Mouse (Mus musculus) granulocyte monocyte progenitor cell, adult 5-6 weeks (primary cell): Measurements from ENCODE around the gene Olfr564. TPM values are rescaled to one million over a fixed set of nuclear protein-coding genes. Genes with fewer than 3 reads are reported as not detected.

Experiments used
- ATAC-seq: replicated peaks from 2 replicates; pipeline ENCODE4 v1.8.0; 2016; ENCODE audit warnings: mild to moderate bottlenecking, moderate TSS enrichment, inconsistent platforms; ENCODE audit not compliant: poor library complexity, severe bottlenecking
- total RNA-seq, 2 experiments: library from RNA; stranded (forward) in 1 of 2; stranded (reverse) in 1 of 2; fragments of 200-712, 200-1000 nt in 1 of 2; fragments of >200 nt in 1 of 2; fragmentation: Nextera tagmentation in 1 of 2; gene quantifications; 2 replicates each; pipeline ENCODE4 v1.2.3; 2014 to 2017

Olfr564 gene
- total RNA-seq (2014; fragmentation: Nextera tagmentation) (not detected in 2 replicates), total RNA-seq (2017) (not detected in 2 replicates)

GRCm38 (mm10) chr7:102803180-102803579, at the start of gene Olfr564:
Gene Olfr564 (plus strand): TSS chr7:102803480.
- ATAC-seq, result no peak

- ATAC-seq, result no peak
Observed at GRCm38 (mm10) chr7:102759266-102759665, 44.0 kb upstream of the Olfr564 start, which contains the start of the genes Olfr560 and Olfr78. Gene Olfr560 (minus strand): TSS chr7:102759366. Gene Olfr78 (minus strand): TSS chr7:102759471.

DNA sequence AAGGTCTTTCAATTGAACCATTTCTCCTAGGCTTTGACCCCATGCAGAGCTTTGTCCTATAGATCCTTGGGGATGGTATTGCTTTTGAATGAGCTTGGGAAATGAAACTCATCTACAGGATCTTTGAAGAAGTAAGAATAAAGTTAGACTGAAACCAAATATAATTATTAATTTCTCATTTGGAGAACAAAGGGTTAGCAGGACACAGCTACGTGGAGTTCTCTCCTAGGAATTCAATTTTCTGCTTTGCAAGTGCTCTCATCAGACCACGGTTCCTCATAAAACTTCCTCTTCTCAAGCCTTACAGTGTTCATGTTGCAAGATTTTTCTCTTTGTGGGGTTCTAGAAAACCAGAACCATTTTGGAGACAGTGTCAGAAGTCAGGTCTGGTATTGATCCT, 32.4 kb upstream of the Olfr564 start, which contains the start of gene Olfr561:
Gene Olfr561 (plus strand): TSS at position 301 of the 400 bp plus-strand sequence.
- ATAC-seq, result no peak

Other genes starting within 250 kb of the Olfr564 start
- 14.9 and 15.9 TPM in 2 replicates for gene Trim21, start 238.0 kb upstream of the Olfr564 start, total RNA-seq (2014; fragmentation: Nextera tagmentation)
- gene Trim21, start 238.0 kb upstream of the Olfr564 start, total RNA-seq (2017), result 31.5 and 33.5 TPM in 2 replicates
- gene Olfr550, start 232.0 kb upstream of the Olfr564 start, total RNA-seq (2014; fragmentation: Nextera tagmentation), result not detected in 2 replicates
- not detected in 2 replicates for gene Olfr550, start 232.0 kb upstream of the Olfr564 start, total RNA-seq (2017)
- gene Olfr551, start 211.6 kb upstream of the Olfr564 start, total RNA-seq (2014; fragmentation: Nextera tagmentation), result not detected in 2 replicates
- gene Olfr551, start 211.6 kb upstream of the Olfr564 start, total RNA-seq (2017), result not detected in 2 replicates
- gene Olfr552, start 205.7 kb upstream of the Olfr564 start, total RNA-seq (2014; fragmentation: Nextera tagmentation), result not detected in 2 replicates
- gene Olfr552, start 205.7 kb upstream of the Olfr564 start, total RNA-seq (2017), result 0.09 TPM in 1 of 2 replicates, not detected in the other
- gene Olfr553, start 185.3 kb upstream of the Olfr564 start, total RNA-seq (2014; fragmentation: Nextera tagmentation), result not detected in 2 replicates
- not detected in 2 replicates for gene Olfr553, start 185.3 kb upstream of the Olfr564 start, total RNA-seq (2017)
- not detected in 2 replicates for gene Olfr554, start 165.0 kb upstream of the Olfr564 start, total RNA-seq (2014; fragmentation: Nextera tagmentation)
- gene Olfr554, start 165.0 kb upstream of the Olfr564 start, total RNA-seq (2017), result not detected in 2 replicates
- gene Olfr555, start 144.7 kb upstream of the Olfr564 start, total RNA-seq (2014; fragmentation: Nextera tagmentation), result not detected in 2 replicates
- not detected in 2 replicates for gene Olfr555, start 144.7 kb upstream of the Olfr564 start, total RNA-seq (2017)
- not detected in 2 replicates for gene Olfr556, start 138.6 kb upstream of the Olfr564 start, total RNA-seq (2014; fragmentation: Nextera tagmentation)
- gene Olfr556, start 138.6 kb upstream of the Olfr564 start, total RNA-seq (2017), result not detected in 2 replicates
- gene Trim68, start 116.2 kb upstream of the Olfr564 start, total RNA-seq (2014; fragmentation: Nextera tagmentation), result 4.8 and 13.0 TPM in 2 replicates
- 5.7 and 6.1 TPM in 2 replicates for gene Trim68, start 116.2 kb upstream of the Olfr564 start, total RNA-seq (2017)
- not detected in 2 replicates for gene Olfr557, start 107.6 kb upstream of the Olfr564 start, total RNA-seq (2014; fragmentation: Nextera tagmentation)
- not detected in 2 replicates for gene Olfr557, start 107.6 kb upstream of the Olfr564 start, total RNA-seq (2017)
- gene Olfr558, start 101.3 kb upstream of the Olfr564 start, total RNA-seq (2014; fragmentation: Nextera tagmentation), result not detected in 2 replicates
- not detected in 2 replicates for gene Olfr558, start 101.3 kb upstream of the Olfr564 start, total RNA-seq (2017)
- gene Olfr33, start 84.4 kb upstream of the Olfr564 start, total RNA-seq (2014; fragmentation: Nextera tagmentation), result not detected in 2 replicates
- not detected in 2 replicates for gene Olfr33, start 84.4 kb upstream of the Olfr564 start, total RNA-seq (2017)
- not detected in 2 replicates for gene Olfr559, start 76.0 kb upstream of the Olfr564 start, total RNA-seq (2014; fragmentation: Nextera tagmentation)
- not detected in 2 replicates for gene Olfr559, start 76.0 kb upstream of the Olfr564 start, total RNA-seq (2017)
- gene Olfr560, start 44.1 kb upstream of the Olfr564 start, total RNA-seq (2014; fragmentation: Nextera tagmentation), result not detected in 2 replicates
- gene Olfr560, start 44.1 kb upstream of the Olfr564 start, total RNA-seq (2017), result not detected in 2 replicates
- gene Olfr78, start 44.0 kb upstream of the Olfr564 start, total RNA-seq (2014; fragmentation: Nextera tagmentation), result not detected in 2 replicates
- not detected in 2 replicates for gene Olfr78, start 44.0 kb upstream of the Olfr564 start, total RNA-seq (2017)
- not detected in 2 replicates for gene Olfr561, start 32.3 kb upstream of the Olfr564 start, total RNA-seq (2014; fragmentation: Nextera tagmentation)
- gene Olfr561, start 32.3 kb upstream of the Olfr564 start, total RNA-seq (2017), result not detected in 2 replicates
- gene Olfr566, start 55.3 kb downstream of the Olfr564 start, total RNA-seq (2014; fragmentation: Nextera tagmentation), result not detected in 2 replicates
- gene Olfr566, start 55.3 kb downstream of the Olfr564 start, total RNA-seq (2017), result not detected in 2 replicates
- gene Olfr568, start 73.6 kb downstream of the Olfr564 start, total RNA-seq (2014; fragmentation: Nextera tagmentation), result not detected in 2 replicates
- gene Olfr568, start 73.6 kb downstream of the Olfr564 start, total RNA-seq (2017), result not detected in 2 replicates
- not detected in 2 replicates for gene Olfr569, start 87.4 kb downstream of the Olfr564 start, total RNA-seq (2014; fragmentation: Nextera tagmentation)
- not detected in 2 replicates for gene Olfr569, start 87.4 kb downstream of the Olfr564 start, total RNA-seq (2017)
- not detected in 2 replicates for gene Olfr570, start 91.1 kb downstream of the Olfr564 start, total RNA-seq (2014; fragmentation: Nextera tagmentation)
- gene Olfr570, start 91.1 kb downstream of the Olfr564 start, total RNA-seq (2017), result not detected in 2 replicates
- not detected in 2 replicates for gene Olfr571, start 114.1 kb downstream of the Olfr564 start, total RNA-seq (2014; fragmentation: Nextera tagmentation)
- not detected in 2 replicates for gene Olfr571, start 114.1 kb downstream of the Olfr564 start, total RNA-seq (2017)
- gene Olfr572, start 120.9 kb downstream of the Olfr564 start, total RNA-seq (2014; fragmentation: Nextera tagmentation), result not detected in 2 replicates
- not detected in 2 replicates for gene Olfr572, start 120.9 kb downstream of the Olfr564 start, total RNA-seq (2017)
- not detected in 2 replicates for gene Olfr573-ps1, start 139.1 kb downstream of the Olfr564 start, total RNA-seq (2014; fragmentation: Nextera tagmentation)
- not detected in 2 replicates for gene Olfr573-ps1, start 139.1 kb downstream of the Olfr564 start, total RNA-seq (2017)
- gene Olfr574, start 145.0 kb downstream of the Olfr564 start, total RNA-seq (2014; fragmentation: Nextera tagmentation), result not detected in 2 replicates
- gene Olfr574, start 145.0 kb downstream of the Olfr564 start, total RNA-seq (2017), result not detected in 2 replicates
- gene Olfr575, start 155.3 kb downstream of the Olfr564 start, total RNA-seq (2014; fragmentation: Nextera tagmentation), result not detected in 2 replicates
- not detected in 2 replicates for gene Olfr575, start 155.3 kb downstream of the Olfr564 start, total RNA-seq (2017)
- gene Olfr576, start 159.2 kb downstream of the Olfr564 start, total RNA-seq (2014; fragmentation: Nextera tagmentation), result not detected in 2 replicates
- gene Olfr576, start 159.2 kb downstream of the Olfr564 start, total RNA-seq (2017), result not detected in 2 replicates
- not detected in 2 replicates for gene Olfr577, start 172.5 kb downstream of the Olfr564 start, total RNA-seq (2014; fragmentation: Nextera tagmentation)
- not detected in 2 replicates for gene Olfr577, start 172.5 kb downstream of the Olfr564 start, total RNA-seq (2017)
- not detected in 2 replicates for gene Olfr578, start 185.8 kb downstream of the Olfr564 start, total RNA-seq (2014; fragmentation: Nextera tagmentation)
- not detected in 2 replicates for gene Olfr578, start 185.8 kb downstream of the Olfr564 start, total RNA-seq (2017)
- gene Olfr582, start 234.5 kb downstream of the Olfr564 start, total RNA-seq (2014; fragmentation: Nextera tagmentation), result not detected in 2 replicates
- gene Olfr582, start 234.5 kb downstream of the Olfr564 start, total RNA-seq (2017), result not detected in 2 replicates
- gene Olfr583, start 247.8 kb downstream of the Olfr564 start, total RNA-seq (2014; fragmentation: Nextera tagmentation), result not detected in 2 replicates
- gene Olfr583, start 247.8 kb downstream of the Olfr564 start, total RNA-seq (2017), result not detected in 2 replicates